In the genomic region with DNA sequence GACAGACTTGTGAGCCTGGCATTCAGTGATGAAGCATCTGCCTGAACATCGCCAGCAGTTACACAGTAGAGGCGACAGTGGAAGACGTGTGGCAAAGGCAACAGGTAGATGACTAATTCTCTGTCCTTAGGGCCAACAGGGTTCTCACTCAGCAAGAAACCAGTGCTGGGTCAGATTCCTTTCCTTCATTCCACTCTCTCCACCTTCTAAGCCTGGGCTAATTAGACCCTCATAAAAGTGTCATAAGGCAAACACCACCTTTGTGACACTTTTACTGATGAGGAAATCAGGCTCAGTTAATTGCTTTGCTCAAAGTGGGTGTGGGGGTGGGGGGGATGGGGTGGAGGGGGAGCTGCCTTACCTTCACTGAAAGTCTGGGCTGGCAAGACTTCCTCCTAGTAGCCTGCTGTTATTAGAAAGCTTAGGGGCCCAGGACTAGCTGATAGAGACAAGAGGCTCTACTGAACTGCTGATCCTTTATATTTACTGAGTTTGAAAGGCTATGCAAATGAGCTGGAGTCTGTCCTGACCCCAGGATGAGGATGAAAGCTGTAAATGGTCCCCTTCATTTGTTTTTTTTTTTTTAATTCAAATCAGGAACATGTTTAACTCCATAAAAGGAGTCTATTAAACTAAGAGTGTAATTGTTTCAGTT, we compare ENCODE assay signal across 11 mouse cellular contexts.
"Had no signal": no experiment of that assay in that cellular context is flagged by ENCODE, and none has a peak within 500 bp of the region (broad histone marks: within the 10 kb centered on the region; RNA-seq: fewer than 3 reads in every experiment).

No protein-coding gene starts in this region.

- H3K9ac ChIP-seq: limb, embryonic 13.5 days; liver, embryonic 14.5 days; neural tube, embryonic 13.5 days had no signal

- H3K4me2 ChIP-seq: limb, embryonic 13.5 days; neural tube, embryonic 13.5 days had no signal

- H3K4me3 ChIP-seq: left cerebral cortex, adult 2 months; limb, embryonic 13.5 days; neural tube, embryonic 13.5 days had no signal

- DNase-seq: kidney, postnatal 14 days; lung, adult 18-20 months; midbrain, embryonic 14.5 days; retina, postnatal 1 day; right cerebral cortex, postnatal 4 days; thymus, adult 18-20 months; thymus, postnatal 14 days had no signal

- H3K9me3 ChIP-seq: limb, embryonic 13.5 days; neural tube, embryonic 13.5 days had no signal

- H3K27ac ChIP-seq: left cerebral cortex, adult 2 months; limb, embryonic 13.5 days; liver, embryonic 14.5 days; neural tube, embryonic 13.5 days had no signal

- H3K36me3 ChIP-seq: limb, embryonic 13.5 days; neural tube, embryonic 13.5 days had no signal
